Mouse (Mus musculus): Measurements from ENCODE around the gene Olfr19.
"Not testable (repeated sequence)": the region's sequence is repeated elsewhere in the genome, so short reads cannot be mapped to it uniquely, and the experiment has no call there.

Olfr19 gene

GRCm38 (mm10) chr16:16676305-16676704 is at the start of gene Olfr19:
Gene Olfr19 (minus strand): TSS chr16:16676405.
- DNase-seq (ENCODE audit: low spot score) = no peak

DNA sequence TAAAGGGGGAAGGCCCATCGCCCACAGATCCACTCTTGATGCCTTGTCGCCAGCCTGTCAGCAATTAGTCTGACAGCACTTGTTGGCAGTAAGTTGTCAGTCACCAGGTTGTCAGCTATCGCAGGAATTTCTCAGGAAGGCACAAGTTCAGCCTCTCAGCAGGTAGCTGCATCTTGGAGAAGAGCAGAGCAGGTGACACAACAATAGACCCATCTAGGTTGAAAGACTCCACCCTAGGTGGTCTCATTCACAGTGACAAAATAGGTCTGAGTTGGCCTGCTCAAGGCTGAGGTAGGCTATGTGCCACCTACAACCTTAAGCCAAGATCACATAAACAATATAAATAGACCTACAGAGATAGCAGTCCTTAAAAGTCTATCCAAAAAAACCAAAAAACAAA is 8.8 kb upstream of the Olfr19 start:
- DNase-seq (ENCODE audit: low spot score) = no peak

- no peak for DNase-seq (ENCODE audit: low spot score)
Measured at GRCm38 (mm10) chr16:16684053-16684452, 7.8 kb upstream of the Olfr19 start.

DNA sequence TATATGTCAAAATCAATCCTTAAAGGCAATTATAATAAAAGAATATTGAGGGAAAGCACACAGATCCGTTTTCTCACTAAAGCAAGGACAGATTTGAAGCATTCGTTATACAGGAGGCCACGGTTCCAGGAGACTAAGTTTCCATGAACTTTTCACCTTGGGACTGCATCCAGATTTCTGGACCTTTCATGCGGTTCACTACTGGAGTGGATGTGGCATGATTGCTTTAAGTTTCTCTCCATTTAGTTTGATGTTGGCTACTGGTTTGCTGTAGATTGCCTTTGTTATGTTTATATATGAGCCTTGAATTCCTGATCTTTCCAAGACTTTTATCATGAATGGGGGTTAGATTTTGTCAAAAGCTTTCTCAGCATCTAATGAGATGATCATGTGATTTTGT is 11.2 kb downstream of the Olfr19 start:
- no peak for DNase-seq (ENCODE audit: low spot score)

DNA sequence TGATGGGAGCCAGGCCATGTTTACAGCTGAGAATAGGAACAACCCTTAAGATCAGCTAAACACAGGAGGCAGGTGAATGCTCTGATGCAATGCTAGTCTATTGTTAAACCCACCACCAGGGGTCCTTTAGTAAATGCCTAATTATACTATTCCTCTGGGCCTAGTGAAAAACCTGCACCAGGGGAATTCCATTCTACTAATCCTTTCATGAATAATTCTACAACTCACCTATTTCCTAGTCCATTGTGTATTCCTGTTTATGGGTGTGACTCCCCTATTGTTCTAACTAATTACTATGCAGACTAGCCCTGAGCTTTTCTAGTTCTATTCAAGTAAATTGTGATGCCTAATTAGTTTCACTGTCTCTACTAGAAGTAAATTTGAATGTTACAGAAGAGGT is 11.7 kb downstream of the Olfr19 start:
- not testable (repeated sequence) for DNase-seq (ENCODE audit: low spot score)

- no peak for DNase-seq (ENCODE audit: low spot score)
Measured at GRCm38 (mm10) chr16:16645148-16645547, 31.1 kb downstream of the Olfr19 start.

GRCm38 (mm10) chr16:16633730-16634129 is 42.5 kb downstream of the Olfr19 start:
- DNase-seq (ENCODE audit: low spot score) = no peak
